Mouse (Mus musculus) megakaryocyte, embryonic 14.5 days (primary cell): ENCODE measurements around the gene Mthfr.

Experiments used
- FLI1 ChIP-seq: IDR thresholded peaks from 2 replicates; pipeline ENCODE4 v1.6.1; 2012; ENCODE audit warnings: low read length, inconsistent platforms, mixed read lengths
- GATA1 ChIP-seq: IDR thresholded peaks from 3 replicates; pipeline ENCODE4 v1.6.1; 2012; ENCODE audit warnings: mixed read lengths, low read length, inconsistent platforms, borderline replicate concordance

- TF ChIP-seq FLI1 (no peak), GATA1 (0 out of 3 replicates have a peak, but pooled peaks have one; percentile 31)
Observed at GRCm38 (mm10) chr4:148108565-148109100, 69.8 kb downstream of the Mthfr start.
